Mouse (Mus musculus) cerebellum, postnatal 4 days (tissue): ENCODE measurements at regions not wholly inside any gene's neighbourhood (a gene's known extent, or its start where the extent isn't known, plus 50 kb on each side); places are given as distances from the start of the nearest gene placed in this dataset.

ENCODE experiments used
- DNase-seq, 2 experiments: peaks; one replicate each; pipeline ENCODE4 v3.0.0; 2022; ENCODE audit warnings: low spot score in 2 of 2, mixed read lengths in 1 of 2

- DNase-seq: no peak
These were observed 503.6 kb downstream of the Rapgef2 start for GRCm38 (mm10) chr3:78782766-78783165.

- DNase-seq: no peak
These were observed 530.4 kb downstream of the Rapgef2 start for GRCm38 (mm10) chr3:78755686-78756476.

GRCm38 (mm10) chr3:78736111-78736510, 550.2 kb downstream of the Rapgef2 start:
- no peak for DNase-seq

GRCm38 (mm10) chr3:78716691-78717090, 569.6 kb downstream of the Rapgef2 start:
- no peak for DNase-seq

GRCm38 (mm10) chr3:78707687-78708086, 578.6 kb downstream of the Rapgef2 start:
- DNase-seq: no peak

- DNase-seq: no peak
These were observed 587.4 kb downstream of the Rapgef2 start for GRCm38 (mm10) chr3:78698936-78699335.

GRCm38 (mm10) chr3:78691499-78691898, 594.8 kb downstream of the Rapgef2 start:
- DNase-seq: peak in 1 of 2 experiments; percentile 3

GRCm38 (mm10) chr3:78677656-78678055, 608.7 kb downstream of the Rapgef2 start:
- no peak for DNase-seq

GRCm38 (mm10) chr3:78676806-78677205, 609.5 kb downstream of the Rapgef2 start:
- DNase-seq: no peak

- no peak for DNase-seq
These were observed 611.7 kb downstream of the Rapgef2 start for GRCm38 (mm10) chr3:78674529-78675187.

GRCm38 (mm10) chr3:78668050-78668449, 618.3 kb downstream of the Rapgef2 start:
- DNase-seq: no peak

- no peak for DNase-seq
These were observed 618.8 kb downstream of the Rapgef2 start for GRCm38 (mm10) chr3:78667374-78668023.

- DNase-seq: no peak
These were observed 638.2 kb downstream of the Rapgef2 start for GRCm38 (mm10) chr3:78648115-78648514.

- no peak for DNase-seq
These were observed 650.9 kb downstream of the Rapgef2 start for GRCm38 (mm10) chr3:78635386-78635785.

GRCm38 (mm10) chr3:78618900-78619299, 667.4 kb downstream of the Rapgef2 start:
- DNase-seq: peak in 1 of 2 experiments; percentile 29

- DNase-seq: no peak
These were observed 691.5 kb downstream of the Rapgef2 start for GRCm38 (mm10) chr3:78594718-78595236.

GRCm38 (mm10) chr3:78594305-78594704, 692.0 kb downstream of the Rapgef2 start:
- DNase-seq: no peak

- no peak for DNase-seq
These were observed 699.7 kb downstream of the Rapgef2 start for GRCm38 (mm10) chr3:78586639-78587038.

- DNase-seq: no peak
These were observed 704.4 kb downstream of the Rapgef2 start for GRCm38 (mm10) chr3:78581868-78582267.

- DNase-seq: no peak
These were observed 705.2 kb downstream of the Rapgef2 start for GRCm38 (mm10) chr3:78581100-78581499.

- no peak for DNase-seq
These were observed 710.5 kb downstream of the Rapgef2 start for GRCm38 (mm10) chr3:78575667-78576464.

GRCm38 (mm10) chr3:78574807-78575206, 711.5 kb downstream of the Rapgef2 start:
- no peak for DNase-seq
